Mouse (Mus musculus) hindbrain, postnatal 0 days (tissue): Measurements from ENCODE around the gene Fiz1. TPM values are rescaled to one million over a fixed set of nuclear protein-coding genes. Genes with fewer than 3 reads are reported as not detected.
A peak's percentile ranks its signal among the peaks of the same experiment; 100 is the strongest.

Experiments used
- ATAC-seq: fragments of 200-750 bp; cut with Nextera tagmentation; 2 replicates; pipeline ENCODE4 v1.8.0; 2017; ENCODE audit warnings: mild to moderate bottlenecking, moderate TSS enrichment, moderate library complexity
- DNase-seq: peaks from one replicate; pipeline ENCODE4 v3.0.0-alpha.2; 2015; ENCODE audit warnings: low spot score
- H3K27ac ChIP-seq: fragments of 300-500 bp; sonication (generic); 2 replicates; pipeline ENCODE4 v1.5.1; 2014; ENCODE audit warnings: mild to moderate bottlenecking
- H3K27me3 ChIP-seq: fragments of 300-500 bp; sonication (generic); 2 replicates; pipeline ENCODE4 v1.6.1; 2014; ENCODE audit warnings: low read length, mixed read lengths; ENCODE audit not compliant: insufficient read depth
- H3K36me3 ChIP-seq: fragments of 300-500 bp; sonication (generic); 2 replicates; pipeline ENCODE4 v1.6.1; 2014; ENCODE audit warnings: low read length, mixed read lengths; ENCODE audit not compliant: insufficient read depth
- H3K4me1 ChIP-seq: fragments of 300-500 bp; sonication (generic); 2 replicates; pipeline ENCODE4 v1.6.1; 2014; ENCODE audit warnings: antibody characterized with exemption, low read length, mixed read lengths; ENCODE audit not compliant: insufficient read depth
- H3K4me2 ChIP-seq: fragments of 300-500 bp; sonication (generic); 2 replicates; pipeline ENCODE4 v1.6.1; 2014; ENCODE audit warnings: low read depth, mild to moderate bottlenecking, low read length, moderate library complexity, mixed read lengths
- H3K4me3 ChIP-seq: fragments of 300-500 bp; sonication (generic); 2 replicates; pipeline ENCODE4 v1.5.1; 2014; ENCODE audit warnings: low read length
- H3K9ac ChIP-seq: fragments of 300-500 bp; sonication (generic); replicated peaks from 2 replicates; pipeline ENCODE4 v1.6.1; 2014; ENCODE audit warnings: mild to moderate bottlenecking, low read length, moderate library complexity, mixed read lengths
- H3K9me3 ChIP-seq: fragments of 300-500 bp; sonication (generic); 2 replicates; pipeline ENCODE4 v1.6.1; 2016; ENCODE audit warnings: low read length, mixed read lengths
- CTCF ChIP-seq: IDR thresholded peaks from 2 replicates; pipeline ENCODE4 v1.5.1; 2016; ENCODE audit warnings: antibody characterized with exemption, control low read depth, low read depth
- WGBS: fragments of 180-500 bp; shearing (Covaris S2); extraction: QIAGEN DNeasy Blood & Tissue Kit; methylation state at CpG from one replicate; pipeline ENCODE4 v1.1.7; 2014; 5-methylcytosine and 5-hydroxymethylcytosine counted together
- polyA plus RNA-seq: library from polyadenylated mRNA; unstranded; fragments of >200 nt; fragmentation: Nextera tagmentation; extraction: Ambion mirVana; gene quantifications from 2 replicates; pipeline ENCODE4 v1.2.1, GENCODE M21; 2015
- total RNA-seq: library from RNA; depleted of rRNA; stranded (reverse); fragments of >200 nt; gene quantifications from 2 replicates; pipeline ENCODE4 v1.2.3, GENCODE M21; 2014

The Fiz1 gene
- total and polyA plus RNA-seq, 2 experiments from 2014 or later = 29.1 to 44.0 TPM

DNA sequence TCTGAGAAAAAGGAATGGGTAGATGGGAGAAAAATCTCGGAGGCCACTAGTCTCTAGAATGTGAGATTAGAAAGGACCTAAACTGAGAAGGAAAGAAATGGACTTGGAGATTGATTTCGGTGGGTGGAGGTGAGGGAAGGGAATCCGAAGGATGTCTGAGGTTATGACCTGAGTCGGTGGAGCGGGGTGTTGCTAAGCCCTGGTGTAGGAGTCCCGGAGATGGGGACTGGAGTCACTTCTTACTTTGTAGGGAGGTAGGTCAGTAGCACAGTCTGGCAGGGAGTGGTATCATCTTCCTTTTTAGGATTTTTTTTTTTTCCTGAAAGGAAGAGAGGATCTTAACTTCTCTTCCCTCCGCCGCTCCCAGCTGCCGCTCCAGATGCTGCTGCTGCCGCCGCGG, 37.9 kb upstream of the Fiz1 start:
- no peak for DNase-seq
- Histone ChIP-seq H3K4me2 (peak overlapping the region; percentile 90), H3K4me3 (peak overlapping the region; percentile 80), H3K36me3 (no peaks in the 10 kb centered on the region), H3K9ac (peak overlapping the region; percentile 88), H3K27ac (peak overlapping the region; percentile 94; the same call in 1 of the 2 replicates), H3K27me3 (peaks cover 11% of the 10 kb centered on the region; the same call in 1 of the 2 replicates), H3K4me1 (peaks cover 29% of the 10 kb centered on the region), H3K9me3 (no peaks in the 10 kb centered on the region)
- 6% methylated on average over 10 of the region's 12 CpGs for WGBS
- no peak for ATAC-seq
- TF ChIP-seq CTCF = no peak

DNA sequence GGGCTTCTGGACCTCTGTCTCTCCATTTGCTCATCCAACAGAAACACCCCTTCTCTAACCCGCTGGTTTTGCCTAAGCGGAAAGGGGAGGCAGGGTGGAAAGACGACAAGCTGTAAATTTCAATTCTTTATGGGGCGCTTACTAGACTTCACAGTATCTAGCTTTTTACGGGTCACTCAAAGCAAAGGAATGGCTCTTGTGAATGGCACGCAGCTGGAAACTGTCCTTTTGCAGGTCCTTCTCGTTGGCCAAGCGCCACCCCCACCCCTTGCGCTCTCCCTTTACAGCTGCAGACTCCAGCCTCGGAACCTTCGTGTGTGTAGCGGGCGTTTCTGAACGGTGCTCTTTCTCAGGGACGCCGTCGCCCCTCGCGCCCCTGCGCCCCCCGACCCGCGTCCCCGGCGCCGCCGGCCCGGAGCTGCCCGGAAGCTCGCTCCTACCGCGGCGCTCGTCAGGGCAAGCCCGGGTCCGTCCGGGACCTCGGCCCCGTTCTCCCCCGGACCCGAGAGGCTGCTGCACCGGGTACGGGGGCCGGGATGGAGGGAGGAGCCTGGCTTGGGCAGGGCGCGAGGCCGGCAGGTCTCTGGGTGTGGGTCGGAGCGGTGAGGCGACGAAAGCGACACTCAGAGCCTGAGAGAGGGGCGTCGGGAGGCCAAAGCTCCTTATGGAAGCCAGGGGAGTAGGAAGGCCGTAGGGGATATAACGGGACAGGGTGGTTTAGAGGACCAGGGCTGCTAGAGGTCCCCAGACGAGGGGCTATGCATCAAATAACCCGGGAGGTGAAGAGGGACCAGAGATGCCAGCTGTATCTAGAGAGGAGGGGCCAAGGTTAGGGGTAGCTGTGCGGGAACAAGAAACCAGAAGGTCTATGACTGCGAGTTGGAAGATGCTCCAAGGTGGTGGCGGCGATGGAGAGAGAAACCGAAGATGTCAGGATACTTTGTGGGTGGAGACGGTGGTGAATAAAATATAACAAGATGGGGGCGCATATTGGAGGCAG, 37.0 kb upstream of the Fiz1 start, which contains the start of gene Zfp580:
Gene Zfp580, plus strand, starts transcription at position 346 of the 1,000 bp plus-strand sequence.
- Histone ChIP-seq H3K9me3 (no peaks in the 10 kb centered on the region), H3K4me2 (peak within 1 kb of the TSS; percentile 90), H3K4me3 (peak within 1 kb of the TSS; percentile 80), H3K36me3 (no peaks in the 10 kb centered on the region), H3K4me1 (peaks cover 24% of the 10 kb centered on the region), H3K27ac (peak within 1 kb of the TSS; percentile 94), H3K27me3 (peaks cover 11% of the 10 kb centered on the region; the same call in 1 of the 2 replicates), H3K9ac (peak within 1 kb of the TSS; percentile 88)
- DNase-seq = peak; percentile 89
- WGBS = 1% methylated on average over 65 of the region's 65 CpGs
- TF ChIP-seq CTCF = no peak
- ATAC-seq = peak; percentile 89

DNA sequence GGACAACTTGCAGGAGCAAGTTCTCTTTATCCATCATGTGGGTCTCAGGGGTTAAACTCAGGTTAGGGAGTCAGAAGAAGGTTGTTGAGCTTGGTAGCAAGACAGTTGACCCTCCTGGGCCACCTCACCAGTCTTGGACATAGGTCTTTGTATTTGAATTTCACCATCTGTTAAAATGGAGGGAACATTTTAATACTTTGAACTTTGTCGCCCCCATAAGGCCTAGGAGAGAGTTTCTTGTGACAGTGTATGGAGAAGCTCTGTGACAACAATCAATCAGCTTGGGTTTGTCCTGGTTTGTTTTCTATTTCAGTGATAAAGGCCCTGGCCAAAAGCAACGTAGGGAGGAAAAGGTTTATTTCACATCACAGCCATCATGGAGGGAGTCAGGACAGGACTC, 32.8 kb upstream of the Fiz1 start:
- Histone ChIP-seq H3K4me1 (0 out of 2 replicates have a peak, but pooled peaks cover 7% of the 10 kb centered on the region), H3K4me3 (no peak overlapping the region), H3K27ac (no peak overlapping the region), H3K9me3 (no peaks in the 10 kb centered on the region), H3K27me3 (no peaks in the 10 kb centered on the region), H3K9ac (no peak overlapping the region), H3K36me3 (no peaks in the 10 kb centered on the region), H3K4me2 (no peak overlapping the region)
- ATAC-seq = no peak
- TF ChIP-seq CTCF = peak; percentile 51
- peak; percentile 71 for DNase-seq
- 28% methylated on average over 2 of the region's 2 CpGs for WGBS

DNA sequence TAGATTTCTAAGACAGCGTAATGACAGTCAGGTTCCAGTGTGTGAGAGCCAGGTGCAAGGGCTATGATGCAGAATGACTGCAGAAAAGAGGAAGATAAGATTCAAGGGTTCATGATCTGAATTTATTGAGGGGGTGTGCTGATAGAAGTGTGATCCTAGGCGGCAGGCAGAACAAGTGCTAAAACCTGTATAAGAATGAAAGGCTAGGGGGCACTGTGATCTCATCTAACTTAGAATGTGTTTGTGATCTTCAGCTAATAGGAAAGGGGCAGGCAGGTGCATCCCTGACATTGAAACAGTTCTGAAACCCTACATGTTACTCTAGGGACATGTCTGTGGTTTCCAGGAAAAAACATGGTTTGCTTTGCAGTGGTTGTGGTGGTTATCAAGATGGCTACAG, 31.6 kb upstream of the Fiz1 start:
- WGBS = 59% methylated on average over 2 of the region's 2 CpGs
- Histone ChIP-seq H3K4me3 (no peak overlapping the region), H3K27ac (no peak overlapping the region), H3K4me2 (no peak overlapping the region), H3K27me3 (no peaks in the 10 kb centered on the region), H3K4me1 (0 out of 2 replicates have a peak, but pooled peaks cover 7% of the 10 kb centered on the region), H3K36me3 (no peaks in the 10 kb centered on the region), H3K9ac (no peak overlapping the region), H3K9me3 (no peaks in the 10 kb centered on the region)
- TF ChIP-seq CTCF = no peak
- DNase-seq (no peak), ATAC-seq (no peak)

DNA sequence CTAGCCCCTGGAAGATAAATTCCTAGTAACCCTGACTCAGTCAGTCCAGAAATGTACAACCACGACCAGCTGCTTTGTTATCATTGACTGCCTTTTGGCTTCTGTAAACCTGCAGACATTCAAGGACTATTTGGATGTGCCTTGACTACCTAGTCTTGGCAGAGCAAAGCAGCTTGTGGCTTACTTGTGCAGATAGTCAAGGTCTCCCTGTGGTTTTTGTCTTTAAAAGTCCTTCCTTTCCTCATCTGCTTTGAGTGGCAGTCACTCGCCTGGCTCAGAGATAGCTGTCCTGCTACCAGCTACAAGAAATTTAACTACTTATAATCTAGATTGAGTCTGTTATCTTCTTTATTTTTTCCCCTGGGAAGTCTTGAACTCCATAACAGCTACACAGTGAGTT, 30.5 kb upstream of the Fiz1 start:
- Histone ChIP-seq H3K9me3 (no peaks in the 10 kb centered on the region), H3K4me2 (no peak overlapping the region), H3K27me3 (no peaks in the 10 kb centered on the region), H3K27ac (no peak overlapping the region), H3K36me3 (0 out of 2 replicates have a peak, but pooled peaks cover 4% of the 10 kb centered on the region), H3K4me1 (no peaks in the 10 kb centered on the region), H3K4me3 (no peak overlapping the region), H3K9ac (no peak overlapping the region)
- WGBS = 86% methylated on average over 2 of the region's 2 CpGs
- ATAC-seq (no peak), DNase-seq (no peak)
- TF ChIP-seq CTCF = no peak

DNA sequence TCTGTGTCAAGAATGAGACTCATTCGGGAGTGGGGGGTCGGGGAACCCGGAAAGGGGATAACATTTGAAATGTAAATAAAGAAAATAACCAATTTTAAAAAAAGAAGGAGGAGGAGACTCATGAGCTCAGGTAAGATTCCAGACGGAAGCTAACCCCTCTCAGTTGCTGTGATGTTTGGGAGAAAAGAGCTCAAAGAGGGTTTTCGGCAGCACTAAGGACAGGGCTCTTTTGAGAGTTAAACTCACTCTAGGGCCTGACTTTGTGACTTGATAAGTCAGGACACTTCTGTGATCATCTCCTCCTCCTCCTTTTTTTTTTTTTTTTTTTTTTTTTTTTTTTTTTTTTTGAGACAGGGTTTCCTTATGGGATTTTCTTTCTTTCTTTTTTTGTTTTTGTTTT, 24.4 kb upstream of the Fiz1 start:
- Histone ChIP-seq H3K4me1 (peaks cover 7% of the 10 kb centered on the region; the same call in 1 of the 2 replicates), H3K27ac (peak overlapping the region; percentile 98; the same call in 1 of the 2 replicates), H3K27me3 (no peaks in the 10 kb centered on the region), H3K36me3 (0 out of 2 replicates have a peak, but pooled peaks cover 9% of the 10 kb centered on the region), H3K4me2 (peak overlapping the region; percentile 54), H3K4me3 (peak overlapping the region; percentile 64), H3K9ac (peak overlapping the region; percentile 80), H3K9me3 (no peaks in the 10 kb centered on the region)
- DNase-seq = no peak
- ATAC-seq = no peak
- TF ChIP-seq CTCF = no peak
- 36% methylated on average over 5 of the region's 5 CpGs for WGBS
